Comparison of ENCODE assay signal across 8 mouse cellular contexts in genomic region chr8:120230081-120230480, GRCm38 (mm10). TPM values are rescaled to one million over a fixed set of nuclear protein-coding genes. Genes with fewer than 3 reads are reported as not detected.
DNase-seq lines count a peak whose midpoint lies in the region; ATAC-seq and TF ChIP-seq lines count a peak whose summit lies in the region.

No protein-coding gene starts in this region.

- peak overlapping the region; percentile 9 for H3K4me3 ChIP-seq in lung, adult 2 months (replicated peaks; ENCODE audit: extremely low read depth, low read depth, low read length)
- peak overlapping the region; percentile 65 for H3K4me3 ChIP-seq in embryonic facial prominence, embryonic 15.5 days (replicated peaks)
- peak overlapping the region; percentile 58 for H3K4me3 ChIP-seq in intestine, postnatal 0 days (ENCODE audit: low read depth, low read length)
- peak overlapping the region; percentile 64 for H3K4me3 ChIP-seq in neural tube, embryonic 15.5 days (replicated peaks)

- H3K9ac ChIP-seq in embryonic facial prominence, embryonic 15.5 days = peak overlapping the region; percentile 57
- H3K9ac ChIP-seq in intestine, postnatal 0 days (ENCODE audit: low read depth, low read length) = no peak overlapping the region
- H3K9ac ChIP-seq in neural tube, embryonic 15.5 days (replicated peaks) = peak overlapping the region; percentile 44

- H3K4me1 ChIP-seq in lung, adult 2 months (ENCODE audit: control insufficient read depth, insufficient read depth, low read length) = peaks cover 16% of the 10 kb centered on the region
- H3K4me1 ChIP-seq in embryonic facial prominence, embryonic 15.5 days = peaks cover 89% of the 10 kb centered on the region
- 0 out of 2 replicates have a peak, but pooled peaks cover 3% of the 10 kb centered on the region for H3K4me1 ChIP-seq in intestine, postnatal 0 days (replicated peaks; ENCODE audit: control insufficient read depth, insufficient read depth, low read length)
- H3K4me1 ChIP-seq in neural tube, embryonic 15.5 days = peaks cover 90% of the 10 kb centered on the region

- WGBS in lung, adult 2 months = 43% methylated on average over 22 of the region's 22 CpGs
- WGBS in embryonic facial prominence, embryonic 15.5 days = 8% methylated on average over 22 of the region's 22 CpGs
- 40% methylated on average over 22 of the region's 22 CpGs for whole genome bisulfite sequencing in intestine, postnatal 0 days
- WGBS in neural tube, embryonic 15.5 days = 10% methylated on average over 22 of the region's 22 CpGs

- no peak overlapping the region for H3K27ac ChIP-seq in embryonic facial prominence, embryonic 15.5 days (replicated peaks)
- no peak overlapping the region for H3K27ac ChIP-seq in intestine, postnatal 0 days (ENCODE audit: low read depth, low read length)
- no peak overlapping the region for H3K27ac ChIP-seq in neural tube, embryonic 15.5 days (replicated peaks)

- no peaks in the 10 kb centered on the region for H3K9me3 ChIP-seq in embryonic facial prominence, embryonic 15.5 days (replicated peaks)
- no peaks in the 10 kb centered on the region for H3K9me3 ChIP-seq in intestine, postnatal 0 days (ENCODE audit: control insufficient read depth)
- H3K9me3 ChIP-seq in neural tube, embryonic 15.5 days (replicated peaks) = no peaks in the 10 kb centered on the region

- no peaks in the 10 kb centered on the region for H3K36me3 ChIP-seq in embryonic facial prominence, embryonic 15.5 days
- no peaks in the 10 kb centered on the region for H3K36me3 ChIP-seq in intestine, postnatal 0 days (ENCODE audit: control insufficient read depth, insufficient read depth)
- no peaks in the 10 kb centered on the region for H3K36me3 ChIP-seq in neural tube, embryonic 15.5 days

- no peak for TF ChIP-seq POLR2A in lung, adult 2 months (IDR thresholded peaks at IDR 0.05; ENCODE audit: borderline replicate concordance, extremely low read depth, low read depth, low read length)

- no peak for TF ChIP-seq CTCF in lung, adult 2 months (IDR thresholded peaks at IDR 0.05; ENCODE audit: insufficient read depth, low read length)
- no peak for TF ChIP-seq CTCF in intestine, postnatal 0 days (IDR thresholded peaks at IDR 0.05; ENCODE audit: low read depth)

- DNase-seq in lung, adult 2 months = no peak
- no peak for DNase-seq in lung, postnatal 36 days
- DNase-seq in frontal cortex, postnatal 14 days (ENCODE audit: low spot score in 2 of 2) = no peak
- no peak for DNase-seq in thymus, adult 18-20 months

- peak overlapping the region; percentile 97 for H3K4me2 ChIP-seq in embryonic facial prominence, embryonic 15.5 days (replicated peaks)
- H3K4me2 ChIP-seq in intestine, postnatal 0 days (replicated peaks; ENCODE audit: low read depth) = peak overlapping the region; percentile 95
- peak overlapping the region; percentile 83 for H3K4me2 ChIP-seq in neural tube, embryonic 15.5 days

- no peaks in the 10 kb centered on the region for H3K27me3 ChIP-seq in embryonic facial prominence, embryonic 15.5 days
- H3K27me3 ChIP-seq in intestine, postnatal 0 days (replicated peaks; ENCODE audit: control insufficient read depth, insufficient read depth, low read length) = peaks cover 26% of the 10 kb centered on the region
- H3K27me3 ChIP-seq in neural tube, embryonic 15.5 days (replicated peaks) = no peaks in the 10 kb centered on the region

- no peak for ATAC-seq in embryonic facial prominence, embryonic 15.5 days (ENCODE audit: insufficient number of reproducible peaks, low FRiP score, low TSS enrichment, low read depth)
- no peak for ATAC-seq in intestine, postnatal 0 days
- no peak for ATAC-seq in neural tube, embryonic 15.5 days (ENCODE audit: low FRiP score)
- no peak for ATAC-seq in CD4-positive, CD25-positive, alpha-beta regulatory T cell, adult 4 months

RNA-seq across cellular contexts. Expression of gene Gse1, which starts 1.8 kb away (rescaled TPM):
- 35.6 and 39.6 TPM in 2 replicates for polyA plus RNA-seq in lung, adult 2 months (2012; rRNA removed)
- 11.1 and 12.0 TPM in 2 replicates for polyA plus RNA-seq in embryonic facial prominence, embryonic 15.5 days (2015; fragmentation: Nextera tagmentation; extraction: Ambion mirVana)
- 6.4 and 7.8 TPM in 2 replicates for polyA plus RNA-seq in intestine, postnatal 0 days (2015; fragmentation: Nextera tagmentation; extraction: Ambion mirVana)
- polyA plus RNA-seq in neural tube, embryonic 15.5 days (2015; fragmentation: Nextera tagmentation; extraction: Ambion mirVana) = 12.2 and 14.0 TPM in 2 replicates
- 1 to 10 TPM; 2.2 to 4.2 TPM for polyA plus RNA-seq in CD4-positive, CD25-positive, alpha-beta regulatory T cell, adult 4 months (2017; shearing (Covaris generic))

RNA-seq across cellular contexts. Expression of gene Fam92b, which starts 52.8 kb away (rescaled TPM):
- 9.0 and 10.2 TPM in 2 replicates for polyA plus RNA-seq in lung, adult 2 months (2012; rRNA removed)
- 6.6 and 11.4 TPM in 2 replicates for polyA plus RNA-seq in embryonic facial prominence, embryonic 15.5 days (2015; fragmentation: Nextera tagmentation; extraction: Ambion mirVana)
- 0.29 TPM in 1 of 2 replicates, not detected in the other for polyA plus RNA-seq in intestine, postnatal 0 days (2015; fragmentation: Nextera tagmentation; extraction: Ambion mirVana)
- polyA plus RNA-seq in neural tube, embryonic 15.5 days (2015; fragmentation: Nextera tagmentation; extraction: Ambion mirVana) = 1.6 and 1.7 TPM in 2 replicates
- polyA plus RNA-seq in CD4-positive, CD25-positive, alpha-beta regulatory T cell, adult 4 months (2017; shearing (Covaris generic)) = not detected

Comparison
In these comparisons a context has a peak if more than half of its experiments do, and no peak if none do; other contexts are left out.
1. H3K4me3 ChIP-seq: peak in every context shown above with its lines; median percentile 65 in embryonic facial prominence, embryonic 15.5 days; 64 in neural tube, embryonic 15.5 days; 58 in intestine, postnatal 0 days; 9 in lung, adult 2 months.